Mouse (Mus musculus): ENCODE measurements at regions not wholly inside any gene's neighbourhood (a gene's known extent, or its start where the extent isn't known, plus 50 kb on each side); places are given as distances from the start of the nearest gene placed in this dataset.

GRCm38 (mm10) chr10:57113359-57113758 is 372.8 kb upstream of the Hsf2 start:
- Histone ChIP-seq H3K36me3 (no peaks in the 10 kb centered on the region), H3K27ac (replicated peaks) (no peak overlapping the region), H3K9me3 (no peaks in the 10 kb centered on the region), H3K27me3 (no peaks in the 10 kb centered on the region), H3K4me3 (no peak overlapping the region), H3K4me1 (replicated peaks) (no peaks in the 10 kb centered on the region), H3K9ac (no peak overlapping the region), H3K4me2 (no peak overlapping the region)
- ATAC-seq (ENCODE audit: low read depth), result no peak
- 89% methylated on average over 2 of the region's 2 CpGs for WGBS

- Histone ChIP-seq H3K4me2 (no peak overlapping the region), H3K36me3 (no peaks in the 10 kb centered on the region), H3K4me1 (replicated peaks) (no peaks in the 10 kb centered on the region), H3K9ac (no peak overlapping the region), H3K27ac (replicated peaks) (no peak overlapping the region), H3K4me3 (no peak overlapping the region), H3K9me3 (no peaks in the 10 kb centered on the region), H3K27me3 (no peaks in the 10 kb centered on the region)
- ATAC-seq (ENCODE audit: low read depth), result no peak
- WGBS, result 92% methylated on average over 8 of the region's 8 CpGs
Measured at GRCm38 (mm10) chr10:57114696-57115271, 371.4 kb upstream of the Hsf2 start.

GRCm38 (mm10) chr10:57121514-57121913 is 364.7 kb upstream of the Hsf2 start:
- Histone ChIP-seq H3K27me3 (no peaks in the 10 kb centered on the region), H3K4me2 (no peak overlapping the region), H3K36me3 (no peaks in the 10 kb centered on the region), H3K27ac (replicated peaks) (no peak overlapping the region), H3K9me3 (no peaks in the 10 kb centered on the region), H3K9ac (no peak overlapping the region), H3K4me3 (no peak overlapping the region), H3K4me1 (replicated peaks) (no peaks in the 10 kb centered on the region)
- WGBS, result 93% methylated on average over 1 of the region's 1 CpGs
- ATAC-seq (ENCODE audit: low read depth), result no peak

GRCm38 (mm10) chr10:57127185-57127584 is 359.0 kb upstream of the Hsf2 start:
- H3K27ac ChIP-seq (replicated peaks), result no peak overlapping the region
- H3K9me3 ChIP-seq, result no peaks in the 10 kb centered on the region
- H3K4me1 ChIP-seq (replicated peaks), result no peaks in the 10 kb centered on the region
- no peak overlapping the region for H3K4me3 ChIP-seq
- no peak for ATAC-seq (ENCODE audit: low read depth)
- H3K9ac ChIP-seq, result no peak overlapping the region
- no peak overlapping the region for H3K4me2 ChIP-seq
- H3K27me3 ChIP-seq, result no peaks in the 10 kb centered on the region
- WGBS, result 68% methylated on average over 3 of the region's 3 CpGs
- H3K36me3 ChIP-seq, result no peaks in the 10 kb centered on the region

GRCm38 (mm10) chr10:57156426-57156825 is 329.8 kb upstream of the Hsf2 start:
- Histone ChIP-seq H3K4me3 (no peak overlapping the region), H3K36me3 (no peaks in the 10 kb centered on the region), H3K9ac (no peak overlapping the region), H3K4me1 (replicated peaks) (no peaks in the 10 kb centered on the region), H3K4me2 (no peak overlapping the region), H3K27ac (replicated peaks) (no peak overlapping the region), H3K9me3 (no peaks in the 10 kb centered on the region), H3K27me3 (no peaks in the 10 kb centered on the region)
- 71% methylated on average over 4 of the region's 4 CpGs for WGBS
- ATAC-seq (ENCODE audit: low read depth), result no peak

- no peak overlapping the region for H3K4me2 ChIP-seq
- no peak overlapping the region for H3K4me3 ChIP-seq
- H3K27ac ChIP-seq (replicated peaks), result no peak overlapping the region
- no peak for ATAC-seq (ENCODE audit: low read depth)
- no peaks in the 10 kb centered on the region for H3K27me3 ChIP-seq
- no peak overlapping the region for H3K9ac ChIP-seq
- H3K4me1 ChIP-seq (replicated peaks), result no peaks in the 10 kb centered on the region
- WGBS, result 77% methylated on average over 9 of the region's 9 CpGs
- no peaks in the 10 kb centered on the region for H3K9me3 ChIP-seq
- H3K36me3 ChIP-seq, result no peaks in the 10 kb centered on the region
Measured at GRCm38 (mm10) chr10:57156912-57157311, 329.3 kb upstream of the Hsf2 start.

GRCm38 (mm10) chr10:57160546-57160945 is 325.6 kb upstream of the Hsf2 start:
- no peaks in the 10 kb centered on the region for H3K4me1 ChIP-seq (replicated peaks)
- no peak overlapping the region for H3K27ac ChIP-seq (replicated peaks)
- H3K27me3 ChIP-seq, result no peaks in the 10 kb centered on the region
- ATAC-seq (ENCODE audit: low read depth), result no peak
- H3K36me3 ChIP-seq, result no peaks in the 10 kb centered on the region
- no peak overlapping the region for H3K4me3 ChIP-seq
- no peak overlapping the region for H3K9ac ChIP-seq
- no peaks in the 10 kb centered on the region for H3K9me3 ChIP-seq
- no peak overlapping the region for H3K4me2 ChIP-seq

- Histone ChIP-seq H3K27ac (replicated peaks) (no peak overlapping the region), H3K9ac (no peak overlapping the region), H3K4me1 (replicated peaks) (no peaks in the 10 kb centered on the region), H3K36me3 (no peaks in the 10 kb centered on the region), H3K4me3 (no peak overlapping the region), H3K9me3 (no peaks in the 10 kb centered on the region), H3K4me2 (no peak overlapping the region), H3K27me3 (no peaks in the 10 kb centered on the region)
- no peak for ATAC-seq (ENCODE audit: low read depth)
- 85% methylated on average over 5 of the region's 5 CpGs for WGBS
Measured at GRCm38 (mm10) chr10:57163359-57163758, 322.8 kb upstream of the Hsf2 start.

- ATAC-seq (ENCODE audit: low read depth), result no peak
- no peak overlapping the region for H3K27ac ChIP-seq (replicated peaks)
Measured at GRCm38 (mm10) chr10:57183560-57183959, 302.6 kb upstream of the Hsf2 start.

GRCm38 (mm10) chr10:57210701-57211100 is 275.5 kb upstream of the Hsf2 start:
- Histone ChIP-seq H3K27me3 (no peaks in the 10 kb centered on the region), H3K4me3 (no peak overlapping the region), H3K36me3 (no peaks in the 10 kb centered on the region), H3K4me2 (no peak overlapping the region), H3K27ac (replicated peaks) (no peak overlapping the region), H3K4me1 (replicated peaks) (0 out of 2 replicates have a peak, but pooled peaks cover under 1% of the 10 kb centered on the region), H3K9me3 (no peaks in the 10 kb centered on the region), H3K9ac (no peak overlapping the region)
- no peak for ATAC-seq (ENCODE audit: low read depth)

More at GRCm38 (mm10) chr10:57183560-57183959, 302.6 kb upstream of the Hsf2 start:
- Histone ChIP-seq H3K36me3 (no peaks in the 10 kb centered on the region), H3K4me1 (replicated peaks) (no peaks in the 10 kb centered on the region), H3K27me3 (no peaks in the 10 kb centered on the region), H3K4me2 (no peak overlapping the region), H3K9me3 (no peaks in the 10 kb centered on the region), H3K9ac (no peak overlapping the region), H3K4me3 (no peak overlapping the region)
- 70% methylated on average over 1 of the region's 1 CpGs for WGBS

GRCm38 (mm10) chr10:57231117-57231516 is 255.1 kb upstream of the Hsf2 start:
- Histone ChIP-seq H3K36me3 (no peaks in the 10 kb centered on the region), H3K27me3 (no peaks in the 10 kb centered on the region), H3K4me3 (no peak overlapping the region), H3K27ac (replicated peaks) (no peak overlapping the region), H3K4me1 (replicated peaks) (no peaks in the 10 kb centered on the region), H3K4me2 (no peak overlapping the region), H3K9me3 (no peaks in the 10 kb centered on the region), H3K9ac (no peak overlapping the region)
- ATAC-seq (ENCODE audit: low read depth), result no peak
- 81% methylated on average over 3 of the region's 3 CpGs for WGBS

GRCm38 (mm10) chr10:57281220-57281619 is 205.0 kb upstream of the Hsf2 start:
- H3K4me3 ChIP-seq, result no peak overlapping the region
- no peaks in the 10 kb centered on the region for H3K4me1 ChIP-seq (replicated peaks)
- no peaks in the 10 kb centered on the region for H3K36me3 ChIP-seq
- 37% methylated on average over 1 of the region's 1 CpGs for WGBS
- H3K27me3 ChIP-seq, result no peaks in the 10 kb centered on the region
- no peak for ATAC-seq (ENCODE audit: low read depth)
- H3K9ac ChIP-seq, result no peak overlapping the region
- H3K9me3 ChIP-seq, result no peaks in the 10 kb centered on the region
- no peak overlapping the region for H3K27ac ChIP-seq (replicated peaks)
- H3K4me2 ChIP-seq, result no peak overlapping the region

- ATAC-seq (ENCODE audit: low read depth), result no peak
- WGBS, result 84% methylated on average over 5 of the region's 5 CpGs
- H3K27me3 ChIP-seq, result no peaks in the 10 kb centered on the region
- no peaks in the 10 kb centered on the region for H3K4me1 ChIP-seq (replicated peaks)
- H3K36me3 ChIP-seq, result no peaks in the 10 kb centered on the region
- no peak overlapping the region for H3K9ac ChIP-seq
- no peak overlapping the region for H3K27ac ChIP-seq (replicated peaks)
- H3K9me3 ChIP-seq, result no peaks in the 10 kb centered on the region
- no peak overlapping the region for H3K4me3 ChIP-seq
- no peak overlapping the region for H3K4me2 ChIP-seq
Measured at GRCm38 (mm10) chr10:57282896-57283295, 203.3 kb upstream of the Hsf2 start.

All from neural tube, embryonic 13.5 days (tissue).